Mouse (Mus musculus) induced T-regulatory cell, adult 2 months (primary cell): ENCODE results near the gene Ugt2b36.
"Not testable (repeated sequence)": the region's sequence is repeated elsewhere in the genome, so short reads cannot be mapped to it uniquely, and the experiment has no call there.

ENCODE experiments used
- DNase-seq: peaks from one replicate; pipeline ENCODE4 v3.0.0-alpha.2; 2012; ENCODE audit warnings: low read depth

The Ugt2b36 gene

DNA sequence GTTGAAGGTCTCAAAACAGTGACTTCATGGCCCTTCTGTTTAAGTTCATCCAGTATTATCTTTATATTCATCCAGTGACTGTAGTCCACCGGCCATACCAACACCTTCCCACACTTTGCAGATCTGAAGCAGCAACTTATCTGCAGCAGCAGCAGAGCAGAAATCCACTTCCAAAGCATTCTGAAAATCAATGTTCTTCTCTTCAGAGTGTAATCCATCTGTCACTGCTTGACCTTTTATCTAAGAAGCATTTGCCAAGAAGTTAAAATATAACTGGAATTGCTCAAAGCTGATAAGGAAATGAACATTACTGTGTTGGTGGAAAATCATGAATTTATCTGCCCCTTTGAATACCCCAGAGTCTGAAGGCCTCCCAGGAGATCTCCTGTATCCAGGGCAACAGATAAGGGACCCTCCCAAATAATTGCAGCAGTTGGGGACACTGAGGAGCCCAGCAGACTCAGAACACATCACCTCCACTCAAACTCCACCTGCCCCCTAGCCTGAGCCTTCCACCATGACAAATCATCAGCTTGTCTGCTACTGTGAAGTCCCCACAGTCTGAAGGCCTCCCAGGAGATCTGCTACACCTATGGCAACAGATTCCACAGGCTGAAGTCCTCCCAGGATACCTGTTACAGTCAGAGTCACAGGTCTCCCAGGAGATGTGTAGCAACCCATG is at the start of gene Ugt2b36:
Ugt2b36 (minus strand) TSS at position 210 of the 682 bp plus-strand sequence.
- DNase-seq, result no peak

DNA sequence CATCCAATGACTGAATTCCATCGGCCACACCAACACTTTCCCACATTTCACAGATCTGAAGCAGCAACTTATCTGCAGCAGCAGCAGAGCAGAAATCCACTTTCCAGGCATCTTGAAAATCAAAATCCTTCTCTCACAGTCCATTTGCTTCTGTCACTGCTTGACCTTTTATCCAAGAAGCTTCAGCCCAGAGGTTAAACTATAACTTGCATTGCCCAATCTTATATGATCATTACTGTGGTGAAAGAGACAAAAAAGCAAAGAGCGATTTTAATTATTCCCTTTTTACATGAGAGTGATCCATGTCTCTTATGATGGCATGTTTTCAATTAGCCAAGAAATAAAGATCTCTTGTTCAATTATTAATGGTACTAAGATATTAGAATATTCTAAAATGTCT is 47.8 kb upstream of the Ugt2b36 start, which contains the start of gene Ugt2b5:
Ugt2b5 (minus strand) TSS at position 123 of the 400 bp plus-strand sequence.
- not testable (repeated sequence) for DNase-seq

DNA sequence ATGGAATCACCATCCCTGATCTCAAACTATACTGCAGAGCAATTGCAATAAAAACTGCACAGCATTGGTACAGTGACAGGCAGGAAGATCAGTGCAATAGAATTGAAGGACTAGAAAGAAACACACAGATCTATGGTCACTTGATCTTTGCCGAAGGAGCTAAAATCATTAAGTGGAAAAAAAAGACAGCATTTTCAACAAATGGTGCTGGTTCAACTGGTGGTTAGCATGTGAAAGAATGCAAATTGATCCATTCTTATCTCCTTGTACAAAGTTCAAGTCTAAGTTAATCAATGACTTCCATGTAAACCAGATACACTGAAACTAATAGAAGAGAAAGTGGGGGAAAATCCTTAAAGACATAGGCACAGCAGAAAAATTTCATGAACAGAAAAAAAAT is 11.3 kb upstream of the Ugt2b36 start:
- DNase-seq, result not testable (repeated sequence)

- no peak for DNase-seq
Measured at GRCm38 (mm10) chr5:87091111-87091510, 1.2 kb downstream of the Ugt2b36 start.

DNA sequence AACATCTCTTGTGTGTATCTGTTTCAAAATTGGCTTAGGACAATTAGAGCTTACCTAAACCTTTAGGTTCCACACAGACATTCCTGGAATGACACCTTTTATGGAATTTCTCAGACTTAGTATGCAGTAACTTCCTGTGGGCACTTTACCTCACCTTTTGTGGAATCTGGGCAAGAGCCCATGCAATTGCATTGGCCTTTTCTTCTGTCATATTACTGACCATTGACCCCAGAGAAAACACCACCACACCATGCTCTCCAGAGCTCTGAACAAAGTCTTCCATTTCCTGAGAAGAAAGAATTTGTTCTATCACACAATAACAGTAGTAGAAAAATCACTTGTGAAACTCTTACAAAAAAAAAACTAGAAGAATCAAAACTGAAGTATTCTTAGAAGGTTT is 3.1 kb downstream of the Ugt2b36 start:
- no peak for DNase-seq

DNA sequence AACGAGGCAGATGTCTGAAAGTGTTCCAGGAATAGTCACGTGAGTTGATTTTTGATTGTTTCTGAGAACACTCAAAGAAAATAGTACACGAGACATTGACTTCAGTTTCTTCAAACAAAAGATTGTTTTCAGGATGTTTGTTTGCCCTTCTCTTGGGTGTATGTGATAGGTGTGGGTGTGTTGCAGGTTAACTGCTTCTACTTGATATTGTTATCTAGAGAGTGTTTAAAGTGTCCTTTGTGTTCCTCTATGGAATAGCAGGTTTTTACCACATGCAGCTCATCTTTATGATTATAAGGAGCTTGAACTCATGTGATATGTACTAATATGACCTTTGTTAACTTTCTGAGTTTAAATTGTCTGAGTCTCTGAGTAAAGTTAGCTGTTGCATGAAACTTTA is 6.1 kb downstream of the Ugt2b36 start:
- no peak for DNase-seq

DNA sequence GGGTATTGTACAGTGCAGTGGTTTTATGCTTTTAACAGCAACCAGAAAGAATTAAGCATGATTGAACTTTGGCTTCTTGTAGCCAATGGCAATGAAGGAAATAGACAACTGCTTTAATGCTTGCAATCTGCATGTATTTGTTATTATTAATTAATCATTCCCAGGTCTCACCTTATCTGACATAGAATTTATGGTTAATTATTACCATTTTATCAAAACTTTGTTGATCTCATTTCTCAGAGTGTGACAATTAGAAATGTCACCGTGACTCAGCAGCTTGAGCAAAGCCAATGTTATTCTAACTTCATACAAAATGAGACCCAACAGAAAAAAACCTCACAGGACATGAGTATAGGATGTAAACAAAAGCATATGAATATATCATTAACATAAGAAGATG is 61.7 kb downstream of the Ugt2b36 start:
- no peak for DNase-seq

DNA sequence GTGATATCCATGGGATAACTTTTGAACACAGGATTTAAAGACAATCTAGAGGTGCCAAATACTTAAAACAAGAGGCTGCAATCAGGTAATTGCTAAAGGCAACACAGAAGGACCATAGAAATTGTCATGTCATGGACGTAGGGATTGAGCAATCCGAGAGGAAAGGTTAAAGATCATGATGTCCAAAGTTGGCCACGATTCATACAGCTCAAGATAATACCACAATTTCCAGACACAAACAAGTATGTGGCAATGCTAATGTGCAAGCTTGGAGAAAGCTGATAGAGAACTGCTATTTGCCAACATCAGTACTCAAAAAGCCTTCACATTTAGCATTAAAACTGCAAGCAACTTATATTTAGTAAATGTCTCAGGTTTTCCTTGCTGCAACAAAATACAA is 65.0 kb downstream of the Ugt2b36 start:
- no peak for DNase-seq
